Mouse (Mus musculus): Measurements from ENCODE around the gene Gpr18.

Gpr18 gene

DNA sequence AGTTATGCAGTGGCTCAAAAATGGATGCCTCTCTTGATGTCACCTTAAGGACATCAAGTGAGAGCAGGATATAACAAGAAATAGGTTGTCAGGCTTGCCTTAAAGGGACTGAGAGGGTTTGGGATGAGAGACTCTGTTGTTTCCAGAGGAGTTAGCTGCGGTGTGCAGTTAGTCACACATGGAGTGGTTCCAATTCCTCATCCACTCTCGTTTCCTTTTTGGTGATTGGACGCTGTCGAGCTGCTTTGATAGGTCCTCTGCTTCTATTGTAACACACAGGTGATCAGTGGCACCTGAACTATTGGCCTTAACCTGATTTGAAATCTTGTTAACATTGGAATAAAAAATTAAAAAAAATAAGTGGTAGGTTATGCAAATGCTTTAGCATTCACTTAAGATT, 7.2 kb upstream of the Gpr18 start:
- no peak for DNase-seq (ENCODE audit: low spot score in 2 of 2)

DNA sequence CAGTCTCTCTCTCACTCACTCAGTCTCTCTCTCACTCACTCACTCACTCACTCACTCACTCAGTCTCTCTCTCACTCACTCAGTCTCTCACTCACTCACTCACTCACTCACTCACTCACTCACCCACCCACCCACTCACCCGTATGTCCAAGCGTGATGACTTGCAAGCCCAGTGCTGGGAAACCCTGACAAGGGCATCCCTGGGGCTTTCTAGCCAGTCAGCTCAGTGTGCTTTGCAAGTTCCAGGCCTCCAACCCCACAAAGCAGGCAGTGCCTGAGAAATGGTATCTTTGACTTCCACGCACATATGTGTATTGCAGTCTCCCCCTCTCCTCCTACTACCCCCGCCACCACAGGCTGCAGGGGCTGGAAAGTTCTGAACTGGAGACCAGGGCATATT, 6.4 kb upstream of the Gpr18 start:
- no peak for DNase-seq (ENCODE audit: low spot score in 2 of 2)

DNA sequence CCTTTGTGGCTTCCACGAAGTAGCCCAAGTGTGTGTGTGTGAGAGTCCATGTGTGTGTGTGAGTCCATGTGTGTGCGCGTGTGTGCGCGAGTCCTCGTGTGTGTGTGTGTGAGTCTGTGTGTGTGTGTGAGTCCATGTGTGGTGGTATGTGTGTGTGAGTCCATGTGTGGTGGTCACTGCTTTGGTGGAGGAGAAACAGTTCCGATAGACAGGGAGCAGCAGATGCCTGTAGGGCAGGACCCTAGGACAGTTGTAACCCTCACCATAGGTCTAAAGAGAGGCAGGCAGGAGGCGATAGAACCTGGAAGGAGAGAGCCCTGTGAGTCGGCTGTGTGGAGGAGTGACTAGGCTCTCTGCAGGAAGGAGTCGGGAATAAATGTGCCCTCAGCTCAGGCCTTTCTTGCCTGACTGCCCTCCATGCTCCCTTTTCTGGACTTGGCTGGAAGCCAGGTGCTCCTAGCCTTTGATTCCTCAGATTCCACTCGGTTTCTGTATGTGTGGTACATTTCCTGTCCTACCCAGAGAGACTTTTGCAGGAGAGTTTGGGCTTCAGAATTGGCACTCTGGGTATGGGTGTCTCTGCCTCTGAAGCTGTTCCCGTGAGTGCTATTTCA, 5.0 kb upstream of the Gpr18 start:
- DNase-seq (ENCODE audit: low spot score in 2 of 2) = no peak

DNA sequence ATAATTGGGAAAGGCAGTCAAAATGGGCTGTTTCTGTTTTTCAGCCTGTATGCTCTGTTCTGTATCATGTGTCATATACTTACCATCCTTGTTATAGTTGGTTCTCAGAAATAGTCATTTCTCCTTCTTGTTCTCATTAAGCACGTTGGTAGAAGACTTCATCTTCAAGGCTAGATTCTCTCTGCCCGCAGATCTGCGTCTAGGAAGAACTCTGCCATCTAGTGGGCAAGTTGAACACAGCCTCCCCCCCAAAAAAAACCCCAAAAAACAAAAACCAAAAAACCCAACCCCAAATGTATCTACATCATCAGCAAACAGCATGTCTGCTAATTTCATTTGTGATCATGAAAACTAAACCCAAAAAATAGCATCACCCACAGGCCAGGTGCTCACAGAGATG, 4.2 kb upstream of the Gpr18 start:
- peak in 1 of 2 experiments; percentile 55 for DNase-seq (ENCODE audit: low spot score in 2 of 2)

DNA sequence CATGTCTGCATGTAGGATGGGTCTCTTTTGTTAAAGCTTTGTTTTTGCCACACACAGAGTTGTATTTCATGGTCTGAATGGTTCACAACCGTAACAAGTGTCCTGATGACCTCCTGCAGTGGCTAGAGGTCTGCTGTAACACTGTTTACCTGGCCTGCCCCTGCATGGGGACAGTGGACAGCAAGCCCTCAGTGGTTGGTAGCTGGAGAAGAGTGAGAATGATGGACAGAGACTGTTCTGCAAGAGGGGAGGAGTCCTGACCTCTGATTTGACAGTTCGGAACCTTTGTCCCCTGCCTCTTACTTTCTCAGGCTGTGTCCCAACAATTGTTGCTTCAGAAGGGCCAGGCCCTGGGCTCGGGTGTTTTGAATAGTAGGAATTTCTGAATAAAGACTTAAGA, 2.7 kb upstream of the Gpr18 start:
- DNase-seq (ENCODE audit: low spot score in 2 of 2) = no peak

DNA sequence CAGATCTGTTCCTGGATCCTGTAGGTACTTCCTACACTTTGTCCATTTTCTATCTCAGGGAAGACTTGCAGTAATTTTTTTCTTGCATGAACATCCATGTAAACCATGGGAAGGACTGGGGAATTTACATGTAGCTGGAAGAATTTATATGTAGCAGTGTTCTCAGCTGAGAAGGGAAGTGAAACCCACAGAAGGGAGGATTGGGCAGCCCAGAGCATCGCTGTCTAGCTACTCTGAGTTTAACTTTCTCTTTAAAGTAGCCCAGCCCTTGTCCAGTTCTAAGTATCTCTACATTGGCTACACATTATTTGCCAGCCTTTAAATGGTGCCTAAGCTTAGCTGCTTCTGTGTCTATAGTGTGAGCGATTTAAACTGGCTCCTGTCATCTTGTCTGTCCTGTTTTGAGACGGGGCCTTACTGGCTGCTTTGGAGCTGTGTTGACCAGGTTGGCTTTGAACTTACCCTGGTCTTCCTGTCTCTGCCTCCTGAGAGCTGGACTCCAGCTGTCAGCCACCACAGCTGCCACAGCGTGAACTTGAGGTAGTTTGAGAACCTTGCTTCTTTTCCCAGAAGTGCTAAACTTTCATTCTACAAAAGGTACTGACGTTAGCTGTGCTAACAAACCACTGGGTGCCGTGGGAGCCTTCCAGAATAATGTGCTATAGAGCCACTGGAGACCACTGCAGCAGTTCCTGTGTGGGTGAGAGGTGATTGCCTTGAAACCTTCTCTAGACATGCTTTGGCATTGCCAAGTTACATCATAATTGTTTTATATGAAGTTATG, 922 bp upstream of the Gpr18 start:
- DNase-seq (ENCODE audit: low spot score in 2 of 2) = peak; percentile 64 to 71

DNA sequence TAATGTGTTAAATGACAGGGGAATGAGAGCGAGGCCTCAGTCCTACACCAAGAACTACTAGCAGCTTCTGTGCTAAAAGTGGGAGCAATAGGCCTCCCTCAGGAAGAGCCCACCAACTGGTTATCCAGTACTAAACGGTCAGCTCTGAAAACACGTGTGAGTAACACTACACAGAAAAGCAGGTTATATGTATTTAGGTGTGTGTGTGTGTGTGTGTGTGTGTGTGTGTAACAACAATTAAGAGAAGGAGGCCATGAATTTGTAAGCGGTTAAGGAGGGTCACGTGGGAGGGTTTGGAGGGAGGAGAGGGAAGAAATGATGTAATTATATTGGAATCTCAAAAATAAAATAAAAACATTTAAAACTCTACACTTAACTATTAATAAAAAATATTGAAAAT, 438 bp downstream of the Gpr18 start:
- DNase-seq (ENCODE audit: low spot score in 2 of 2) = no peak

DNA sequence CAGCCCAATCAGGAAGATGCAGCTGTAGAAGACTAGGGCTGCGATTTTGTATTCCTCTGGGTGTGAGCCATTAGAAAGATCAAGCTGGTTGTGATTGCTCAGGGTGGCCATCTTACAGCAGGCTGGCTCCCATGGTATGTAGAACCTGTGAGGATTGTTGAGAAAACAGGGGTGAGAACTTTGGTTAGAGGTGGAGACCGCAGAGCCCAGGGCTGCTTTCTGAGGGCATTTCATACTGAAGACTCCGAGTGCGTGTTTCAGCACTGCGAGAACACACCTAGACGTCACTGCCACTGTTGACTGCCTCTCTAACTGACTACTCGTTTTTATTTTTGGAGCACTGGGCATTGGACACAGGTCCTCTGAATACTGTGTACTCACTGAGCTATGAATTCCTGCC, 3.1 kb downstream of the Gpr18 start:
- DNase-seq (ENCODE audit: low spot score in 2 of 2) = peak; percentile 63 to 77

DNA sequence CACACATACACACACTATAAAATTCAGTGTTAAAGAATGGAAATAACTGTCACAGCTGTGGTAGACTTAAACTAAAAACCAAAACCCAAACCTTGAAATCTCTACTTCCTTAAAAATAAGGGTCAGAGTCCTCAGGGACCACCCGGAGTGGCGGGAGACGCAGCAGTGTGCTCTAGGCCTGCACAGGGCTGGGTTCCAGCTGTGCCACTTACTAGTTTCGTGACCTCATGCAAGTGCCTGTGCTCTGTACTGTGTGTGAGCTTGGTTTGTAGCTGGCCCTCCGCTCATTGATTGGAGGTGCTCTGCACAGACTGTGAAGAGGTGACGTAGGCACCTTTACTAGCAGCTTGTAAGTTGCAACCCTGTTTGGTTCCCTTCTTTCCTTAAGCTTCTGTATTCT, 5.7 kb downstream of the Gpr18 start:
- DNase-seq (ENCODE audit: low spot score in 2 of 2) = no peak

DNA sequence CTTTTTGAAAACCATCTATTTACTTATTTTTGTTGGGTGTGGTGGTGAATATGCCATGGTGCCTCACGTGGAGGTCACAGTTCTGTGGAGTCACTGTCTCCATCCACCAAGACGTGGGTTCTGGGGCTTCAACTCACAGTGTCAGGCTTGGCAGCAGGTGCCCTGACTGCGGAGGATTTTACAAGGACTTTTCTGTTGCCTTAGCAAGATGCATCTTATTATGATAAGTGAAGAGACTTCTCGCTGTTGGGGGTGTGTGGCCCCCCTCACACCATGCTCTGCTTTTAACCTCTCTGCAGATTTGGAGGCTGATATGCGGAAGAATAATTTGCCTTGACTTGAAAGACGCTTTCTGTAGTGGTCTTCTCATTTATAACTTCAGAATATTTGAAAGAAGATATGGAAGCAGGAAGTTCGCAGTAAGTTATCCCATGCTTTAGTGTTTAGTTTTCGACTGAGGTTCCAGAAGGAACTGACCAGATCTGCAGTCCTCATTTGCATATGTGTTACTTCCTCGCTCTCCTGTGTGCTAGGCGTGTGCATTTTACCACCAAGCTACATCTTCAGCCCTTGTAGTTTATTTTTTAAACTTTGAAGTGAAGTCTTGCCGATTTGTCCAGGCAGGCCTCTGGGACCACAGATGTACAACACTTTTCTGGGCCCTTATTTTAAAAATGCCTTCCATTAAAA, 8.4 kb downstream of the Gpr18 start:
- no peak for DNase-seq (ENCODE audit: low spot score in 2 of 2)

DNA sequence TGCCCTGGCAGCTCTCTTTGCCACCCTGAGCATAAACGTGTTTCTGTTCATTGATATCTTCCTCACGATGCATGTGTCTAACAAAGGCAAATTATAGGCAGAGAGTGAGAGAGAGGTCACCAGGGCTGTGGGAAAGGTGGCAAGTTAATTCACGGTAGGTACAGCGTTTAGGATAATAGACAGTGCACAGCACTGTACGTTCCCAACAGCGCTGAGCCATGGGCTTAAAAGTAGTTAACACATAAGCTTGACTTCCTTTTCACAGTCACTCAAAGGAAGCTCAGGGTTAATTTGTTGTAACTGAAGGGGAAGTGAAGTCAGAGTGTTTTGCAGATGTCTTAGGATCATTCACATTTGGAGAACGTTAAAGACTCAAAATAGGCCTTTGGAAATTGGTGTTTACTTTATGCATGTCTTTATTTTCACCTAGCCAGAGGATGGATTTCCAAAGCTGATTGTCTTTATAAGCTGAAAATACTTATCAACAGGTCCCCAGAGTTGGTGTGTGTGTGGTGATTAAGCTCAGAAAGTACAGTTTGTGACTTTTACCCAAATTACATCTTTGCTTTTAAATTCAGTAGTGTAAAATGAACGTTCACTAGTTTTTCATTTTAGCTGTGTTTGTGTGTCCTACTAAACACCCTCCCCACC, 9.1 kb downstream of the Gpr18 start:
- DNase-seq (ENCODE audit: low spot score in 2 of 2) = no peak

DNA sequence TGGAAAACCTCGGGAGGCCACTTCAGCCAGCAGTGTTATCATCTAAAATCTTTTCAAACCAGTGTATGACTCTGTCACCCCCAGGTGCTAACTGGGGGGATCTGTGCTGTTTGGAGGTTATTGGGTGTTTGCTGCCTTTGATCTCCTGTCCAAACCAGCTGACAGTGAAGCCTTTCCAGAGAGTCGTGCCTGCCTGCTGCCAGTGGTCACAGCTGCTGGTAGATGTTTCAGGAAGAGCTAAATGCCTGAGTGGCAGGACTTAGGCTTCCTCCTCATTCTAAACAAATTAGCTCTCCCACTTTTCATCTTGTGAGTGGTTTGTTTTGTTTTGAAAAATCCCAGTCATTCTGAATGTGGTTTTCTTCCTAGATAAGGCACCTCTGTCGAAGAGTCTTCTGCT, 10.8 kb downstream of the Gpr18 start:
- DNase-seq (ENCODE audit: low spot score in 2 of 2) = no peak

DNA sequence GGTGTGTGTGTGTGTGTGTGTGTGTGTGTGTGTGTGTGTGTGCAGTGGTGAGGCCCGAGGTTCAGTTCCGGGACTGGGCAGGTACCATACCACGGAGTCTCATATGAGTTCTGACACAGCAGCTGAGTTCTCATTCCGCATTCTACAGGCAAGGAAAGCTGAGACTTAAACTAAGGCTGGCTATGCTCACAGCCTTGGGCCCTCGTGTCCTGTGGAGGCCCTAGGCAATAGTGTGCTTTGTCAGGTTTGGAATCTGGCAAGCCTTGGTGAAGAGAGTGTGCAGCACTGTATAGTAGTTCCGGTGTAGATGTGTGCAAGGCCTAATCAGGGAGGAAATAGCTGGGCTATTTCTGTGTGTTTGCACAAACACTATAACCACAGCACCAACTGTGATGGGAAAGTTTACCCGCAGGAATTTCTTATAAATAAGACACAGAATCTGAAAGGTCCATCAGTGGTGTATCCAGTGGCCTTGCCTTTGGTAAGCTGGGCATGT, 12.2 kb downstream of the Gpr18 start:
- DNase-seq (ENCODE audit: low spot score in 2 of 2) = peak in 1 of 2 experiments; percentile 31

DNA sequence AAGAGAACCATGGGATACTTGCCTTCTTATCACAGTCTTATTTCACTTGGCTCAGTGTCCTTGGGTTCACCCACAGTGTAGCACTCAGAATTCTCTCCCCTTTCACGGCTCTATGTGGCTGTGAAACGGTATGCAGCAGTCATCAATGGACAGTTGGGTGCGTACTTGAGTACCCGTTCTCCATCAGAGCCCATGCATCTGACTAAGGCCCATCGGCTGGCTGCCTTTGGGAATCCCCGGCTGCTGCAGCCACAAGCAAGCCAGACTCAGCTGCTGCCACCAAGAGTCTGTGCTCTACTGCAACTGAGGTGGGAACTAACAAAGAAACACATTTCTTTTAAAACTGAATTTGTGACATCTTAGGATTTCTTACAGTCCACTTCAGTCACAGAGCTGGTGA, 14.1 kb downstream of the Gpr18 start:
- DNase-seq (ENCODE audit: low spot score in 2 of 2) = peak in 1 of 2 experiments; percentile 41

DNA sequence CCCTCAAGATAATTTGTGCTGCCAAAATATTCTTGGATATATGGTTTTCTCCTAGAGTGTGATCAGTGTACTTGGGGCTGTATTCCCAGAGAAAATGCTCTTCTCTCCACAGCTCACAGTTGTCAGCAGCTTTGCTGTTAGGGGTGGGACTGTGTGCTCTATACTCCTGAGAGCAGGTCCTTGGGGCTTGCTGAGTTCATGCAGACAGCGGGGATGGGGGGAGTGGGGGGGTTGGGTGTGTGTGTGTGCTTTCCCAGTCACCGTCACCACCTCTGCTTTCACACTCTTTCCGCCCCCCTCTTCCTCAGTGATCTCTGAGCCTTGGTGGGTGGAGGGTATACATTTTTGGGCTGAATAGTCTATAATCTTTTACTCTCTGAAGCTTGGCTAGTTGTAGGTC, 16.5 kb downstream of the Gpr18 start:
- no peak for DNase-seq (ENCODE audit: low spot score in 2 of 2)

DNA sequence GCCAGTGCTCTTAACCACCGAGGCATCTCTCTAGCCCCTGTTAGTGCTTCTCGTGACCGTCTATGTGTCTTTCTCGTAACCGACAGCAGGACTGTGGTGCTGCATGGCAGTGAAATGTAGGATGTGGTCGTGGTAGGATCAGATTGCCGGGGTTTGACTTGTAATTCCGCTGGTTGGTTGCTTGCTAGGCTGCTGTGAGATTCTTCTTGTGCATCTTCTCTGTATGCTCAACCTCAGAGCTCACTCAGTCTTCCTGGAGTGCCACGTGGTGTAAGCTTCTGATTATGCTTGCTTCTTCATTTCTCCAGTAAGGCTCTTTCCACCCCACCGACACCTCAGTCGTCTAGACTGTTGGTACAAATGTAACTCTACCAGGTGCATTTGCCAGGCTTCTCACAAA, 17.1 kb downstream of the Gpr18 start:
- DNase-seq (ENCODE audit: low spot score in 2 of 2) = peak; percentile 58 to 68

DNA sequence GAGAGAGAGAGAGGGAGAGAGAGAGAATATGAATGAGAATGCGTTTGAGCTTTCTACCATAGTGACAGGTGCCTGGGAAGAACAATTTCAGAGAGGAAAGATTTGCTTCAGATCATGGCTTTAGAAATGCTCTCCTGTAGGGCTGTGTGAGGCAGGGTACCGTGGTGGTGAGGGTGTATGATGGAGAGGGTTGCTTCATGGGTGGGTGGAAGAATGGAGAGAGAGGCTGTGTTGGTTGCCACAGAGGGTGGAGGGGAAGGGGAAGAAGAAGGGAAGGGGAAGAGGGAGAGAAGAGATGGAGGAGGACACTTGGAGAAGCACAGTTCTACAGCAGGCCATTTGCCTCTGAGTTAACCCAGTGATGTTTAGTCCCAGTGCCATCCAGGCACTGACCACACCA, 17.8 kb downstream of the Gpr18 start:
- no peak for DNase-seq (ENCODE audit: low spot score in 2 of 2)

DNA sequence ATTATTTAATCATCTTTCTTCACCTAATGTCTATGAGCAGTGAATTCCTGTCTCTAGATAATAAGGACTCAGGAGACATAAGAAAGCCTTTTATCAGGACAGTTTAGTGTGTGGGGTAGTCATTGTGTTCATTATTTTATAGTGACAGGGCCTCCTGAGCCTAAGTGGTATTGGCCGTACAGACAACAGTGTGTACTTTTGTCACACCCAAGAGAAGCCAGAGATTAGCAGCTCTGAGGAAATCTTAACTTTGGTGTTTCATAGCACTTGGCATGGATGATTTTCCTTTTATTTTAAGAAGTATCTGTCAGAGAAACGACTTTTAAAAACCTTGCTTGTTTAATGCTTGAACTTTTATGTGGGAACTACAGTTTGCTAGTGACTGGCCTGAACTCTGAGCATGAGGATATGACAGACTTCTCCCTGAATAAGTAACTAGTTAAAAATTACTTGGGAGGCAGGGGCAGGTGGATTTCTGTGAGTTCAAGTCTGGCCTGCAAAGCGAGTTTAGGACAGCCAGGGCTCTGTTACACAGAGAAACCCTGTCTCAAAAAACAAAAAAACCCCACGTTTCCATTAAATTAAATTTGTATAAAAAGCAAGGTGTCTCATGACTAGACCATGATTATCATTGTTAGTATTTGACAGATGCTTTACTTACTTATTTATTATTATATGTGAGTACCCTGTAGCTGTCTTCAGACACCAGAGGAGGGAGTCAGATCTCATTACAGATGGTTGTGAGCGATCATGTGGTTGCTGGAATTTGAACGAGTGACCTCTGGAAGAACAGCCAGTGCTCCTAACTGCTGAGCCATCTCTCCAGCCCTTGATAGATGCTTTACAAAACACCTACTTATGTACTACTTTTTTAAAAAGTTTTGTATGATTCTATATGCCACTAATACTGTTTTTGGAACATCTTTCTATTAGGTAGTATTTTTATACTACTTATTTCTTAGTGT, 19.2 kb downstream of the Gpr18 start:
- no peak for DNase-seq (ENCODE audit: low spot score in 2 of 2)

DNA sequence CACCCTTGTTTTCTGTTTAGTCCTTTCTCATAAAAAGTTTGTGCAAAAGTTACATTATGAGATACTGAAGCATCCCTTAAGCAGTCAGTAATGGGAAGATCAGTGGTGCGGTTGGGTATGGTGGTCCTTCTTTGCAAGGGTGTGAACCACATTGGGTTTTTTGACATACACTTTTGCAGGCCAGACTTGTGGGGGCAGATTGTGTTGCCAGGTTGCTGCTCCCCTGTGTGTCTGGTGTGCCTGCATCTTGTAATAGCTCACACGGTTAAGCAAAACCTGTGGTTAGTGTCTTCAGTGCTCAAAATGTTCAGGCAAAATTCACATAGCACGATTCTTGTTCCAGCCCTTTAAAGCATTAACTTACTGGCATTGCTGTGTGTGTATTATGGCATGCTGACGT, 20.3 kb downstream of the Gpr18 start:
- DNase-seq (ENCODE audit: low spot score in 2 of 2) = peak; percentile 55 to 75

DNA sequence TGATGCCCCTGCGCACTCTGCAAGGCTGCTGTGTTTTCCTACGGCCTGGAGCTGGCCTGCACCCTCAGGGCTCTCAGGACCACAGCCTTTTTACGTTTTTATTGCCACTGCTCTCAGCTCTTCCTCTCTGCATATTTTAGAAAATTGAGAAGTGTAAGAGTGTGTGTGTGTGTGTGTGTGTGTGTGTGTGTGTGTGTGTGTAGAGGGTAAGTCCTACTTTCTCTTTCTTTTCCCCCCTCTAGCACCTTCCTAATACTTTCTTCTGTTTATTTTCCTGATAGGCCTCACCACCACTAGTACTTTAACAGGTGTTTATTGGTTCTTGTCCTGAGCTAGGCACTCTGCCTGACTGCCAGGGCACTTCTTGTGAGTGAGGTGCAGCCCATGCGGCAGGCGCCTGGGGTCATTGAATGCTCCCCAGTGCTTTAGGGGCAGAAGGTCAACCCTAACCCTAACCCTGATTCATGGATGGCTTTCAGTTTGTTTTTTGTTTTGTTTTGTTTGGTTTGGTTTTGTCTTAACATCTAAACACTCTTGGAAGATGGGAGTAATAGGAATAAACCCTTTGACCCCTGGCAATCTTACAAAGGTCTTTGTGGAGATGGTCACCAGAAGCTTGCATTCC, 21.0 kb downstream of the Gpr18 start:
- no peak for DNase-seq (ENCODE audit: low spot score in 2 of 2)

DNA sequence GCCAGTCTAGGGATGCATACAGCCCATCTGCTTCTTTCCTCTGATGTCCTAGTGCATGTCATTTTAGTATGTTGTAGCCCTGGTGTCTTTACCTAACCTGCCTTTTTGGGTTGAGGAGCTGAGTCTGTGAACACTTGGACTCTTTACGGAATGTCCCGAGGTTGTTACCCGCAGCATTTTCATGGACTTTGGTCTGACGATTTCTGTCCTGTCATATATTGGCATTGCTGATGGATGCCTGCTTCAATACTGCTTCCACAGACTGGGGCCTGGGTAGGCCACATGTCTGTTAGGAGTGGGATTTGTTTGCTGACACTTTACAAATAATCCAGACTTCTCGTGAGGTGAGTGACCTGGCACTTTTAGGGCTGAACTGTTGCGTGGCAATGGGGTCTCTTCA, 21.8 kb downstream of the Gpr18 start:
- no peak for DNase-seq (ENCODE audit: low spot score in 2 of 2)

All from natural killer cell, adult 2 months (primary cell).